18 mouse cellular contexts compared by ENCODE assay signal in the genomic region with DNA sequence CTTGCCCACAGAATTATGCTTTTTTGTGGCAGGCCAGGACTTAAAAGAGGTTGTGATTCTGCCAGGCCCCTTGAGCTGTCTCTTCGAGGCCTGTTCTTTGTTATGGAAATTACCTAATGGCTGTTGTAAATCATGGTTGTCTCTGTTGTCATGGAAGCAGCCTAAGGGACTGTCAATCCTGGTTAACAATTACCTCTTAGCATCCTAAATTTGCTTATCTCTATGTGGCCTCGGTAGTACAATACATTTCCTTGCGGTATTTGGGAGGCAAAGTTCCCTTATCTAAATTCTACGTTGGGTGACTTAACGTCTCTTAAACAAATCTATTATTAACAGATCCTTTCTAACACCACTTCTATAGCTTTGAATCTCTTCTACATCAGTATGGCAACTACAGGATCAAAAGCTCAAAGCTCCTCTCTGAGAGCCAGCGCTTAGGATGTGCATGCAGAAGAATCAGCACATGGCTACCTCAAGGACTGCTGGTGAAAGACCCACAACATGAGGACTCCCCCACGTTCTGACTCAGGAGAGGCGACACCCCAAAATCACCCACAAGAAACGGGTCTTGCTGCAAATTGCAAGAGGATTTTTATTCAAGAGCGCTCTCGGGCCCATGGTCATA. TPM values are rescaled to one million over a fixed set of nuclear protein-coding genes. Genes with fewer than 3 reads are reported as not detected.
A peak's percentile ranks its signal among the peaks of the same experiment; 100 is the strongest.
DNase-seq lines count a peak whose midpoint lies in the region; ATAC-seq lines count a peak whose summit lies in the region.
"Had no signal": no experiment of that assay in that cellular context is flagged by ENCODE, and none has a peak within 500 bp of the region (broad histone marks: within the 10 kb centered on the region; RNA-seq: fewer than 3 reads in every experiment).

No protein-coding gene starts in this region.

- no peak overlapping the region for H3K9ac ChIP-seq in liver, embryonic 13.5 days
- H3K9ac ChIP-seq in liver, embryonic 12.5 days: no peak overlapping the region
- H3K9ac ChIP-seq in forebrain, embryonic 11.5 days (ENCODE audit: low read length): no peak overlapping the region; the same call in 1 of the 2 replicates
- H3K9ac ChIP-seq in intestine, embryonic 15.5 days: no peak overlapping the region
- H3K9ac ChIP-seq in neural tube, embryonic 14.5 days (replicated peaks; ENCODE audit: low read depth, low read length): no peak overlapping the region
- H3K9ac ChIP-seq: hindbrain, embryonic 15.5 days; limb, embryonic 15.5 days had no signal

- no peaks in the 10 kb centered on the region for H3K27me3 ChIP-seq in liver, embryonic 13.5 days
- no peaks in the 10 kb centered on the region for H3K27me3 ChIP-seq in liver, embryonic 12.5 days (replicated peaks)
- no peaks in the 10 kb centered on the region for H3K27me3 ChIP-seq in forebrain, embryonic 11.5 days (ENCODE audit: control insufficient read depth, insufficient read depth, low read length)
- no peaks in the 10 kb centered on the region for H3K27me3 ChIP-seq in intestine, embryonic 15.5 days (replicated peaks)
- no peaks in the 10 kb centered on the region for H3K27me3 ChIP-seq in neural tube, embryonic 14.5 days (ENCODE audit: control insufficient read depth, insufficient read depth, low read length)
- H3K27me3 ChIP-seq: hindbrain, embryonic 15.5 days; limb, embryonic 15.5 days had no signal

- ATAC-seq in liver, embryonic 13.5 days (ENCODE audit: low read depth): 0 out of 2 replicates have a peak, but pooled peaks have one; percentile 17
- no peak for ATAC-seq in liver, embryonic 12.5 days
- ATAC-seq in forebrain, embryonic 11.5 days (replicated peaks; ENCODE audit: low FRiP score): peak; percentile 65
- peak; percentile 69 for ATAC-seq in intestine, embryonic 15.5 days
- peak; percentile 69; the same call in 1 of the 2 replicates for ATAC-seq in neural tube, embryonic 14.5 days (ENCODE audit: low read depth)

- no peak overlapping the region for H3K27ac ChIP-seq in liver, embryonic 13.5 days
- no peak overlapping the region for H3K27ac ChIP-seq in liver, embryonic 12.5 days
- H3K27ac ChIP-seq in forebrain, embryonic 11.5 days (ENCODE audit: low read depth, low read length): peak overlapping the region; percentile 33
- H3K27ac ChIP-seq in intestine, embryonic 15.5 days: no peak overlapping the region
- H3K27ac ChIP-seq in neural tube, embryonic 14.5 days (ENCODE audit: low read depth, low read length): no peak overlapping the region
- H3K27ac ChIP-seq: hindbrain, embryonic 15.5 days; kidney, postnatal 0 days; limb, embryonic 15.5 days had no signal

- no peak overlapping the region for H3K4me2 ChIP-seq in liver, embryonic 13.5 days
- H3K4me2 ChIP-seq in liver, embryonic 12.5 days: no peak overlapping the region
- H3K4me2 ChIP-seq in forebrain, embryonic 11.5 days (ENCODE audit: low read depth, low read length, severe bottlenecking): no peak overlapping the region
- H3K4me2 ChIP-seq in intestine, embryonic 15.5 days (replicated peaks): no peak overlapping the region
- H3K4me2 ChIP-seq in neural tube, embryonic 14.5 days (ENCODE audit: low read depth, low read length): no peak overlapping the region
- H3K4me2 ChIP-seq: heart, embryonic 11.5 days; hindbrain, embryonic 15.5 days; limb, embryonic 15.5 days had no signal

- H3K36me3 ChIP-seq in liver, embryonic 13.5 days: no peaks in the 10 kb centered on the region
- no peaks in the 10 kb centered on the region for H3K36me3 ChIP-seq in liver, embryonic 12.5 days
- no peaks in the 10 kb centered on the region for H3K36me3 ChIP-seq in forebrain, embryonic 11.5 days (ENCODE audit: control insufficient read depth, insufficient read depth, low read length)
- H3K36me3 ChIP-seq in intestine, embryonic 15.5 days: no peaks in the 10 kb centered on the region
- H3K36me3 ChIP-seq in neural tube, embryonic 14.5 days (ENCODE audit: control insufficient read depth, insufficient read depth, low read length): no peaks in the 10 kb centered on the region
- H3K36me3 ChIP-seq: G1E; hindbrain, embryonic 15.5 days; limb, embryonic 15.5 days had no signal

- H3K9me3 ChIP-seq in liver, embryonic 13.5 days (replicated peaks): no peaks in the 10 kb centered on the region
- H3K9me3 ChIP-seq in liver, embryonic 12.5 days (replicated peaks): no peaks in the 10 kb centered on the region
- no peaks in the 10 kb centered on the region for H3K9me3 ChIP-seq in forebrain, embryonic 11.5 days (ENCODE audit: control insufficient read depth, low read length)
- H3K9me3 ChIP-seq in intestine, embryonic 15.5 days: no peaks in the 10 kb centered on the region
- H3K9me3 ChIP-seq in neural tube, embryonic 14.5 days (ENCODE audit: control insufficient read depth, low read length): no peaks in the 10 kb centered on the region
- H3K9me3 ChIP-seq: hindbrain, embryonic 15.5 days; limb, embryonic 15.5 days had no signal

- no peak overlapping the region for H3K4me3 ChIP-seq in liver, embryonic 13.5 days (replicated peaks)
- H3K4me3 ChIP-seq in liver, embryonic 12.5 days: no peak overlapping the region
- H3K4me3 ChIP-seq in forebrain, embryonic 11.5 days (ENCODE audit: low read depth, low read length): no peak overlapping the region
- no peak overlapping the region for H3K4me3 ChIP-seq in intestine, embryonic 15.5 days (replicated peaks)
- H3K4me3 ChIP-seq in neural tube, embryonic 14.5 days (ENCODE audit: low read depth, low read length): no peak overlapping the region
- H3K4me3 ChIP-seq: hindbrain, embryonic 15.5 days; limb, embryonic 15.5 days had no signal

- no peak for DNase-seq in liver, embryonic 13.5 days
- no peak for DNase-seq in forebrain, embryonic 11.5 days (ENCODE audit: low spot score)
- DNase-seq in gastrocnemius, adult 18-20 months (ENCODE audit: low spot score): no peak
- no peak for DNase-seq in layer of hippocampus, adult 18-20 months (ENCODE audit: low spot score in 2 of 2)
- no peak for DNase-seq in right cerebral cortex, postnatal 14 days
- DNase-seq: adrenal gland, adult 2 months; layer of hippocampus, postnatal 36 days; lung, postnatal 10 days; retina, postnatal 1 day; thymus, adult 2 months had no signal

- WGBS in liver, embryonic 13.5 days (ENCODE audit: insufficient replicate concordance): 41% methylated on average over 11 of the region's 11 CpGs
- 41% methylated on average over 11 of the region's 11 CpGs for WGBS in liver, embryonic 12.5 days (ENCODE audit: insufficient replicate concordance)
- 20% methylated on average over 10 of the region's 11 CpGs for WGBS in forebrain, embryonic 11.5 days
- WGBS in intestine, embryonic 15.5 days: 30% methylated on average over 11 of the region's 11 CpGs
- WGBS in neural tube, embryonic 14.5 days: 10% methylated on average over 10 of the region's 11 CpGs

- peaks cover 6% of the 10 kb centered on the region for H3K4me1 ChIP-seq in liver, embryonic 13.5 days (replicated peaks)
- peaks cover 13% of the 10 kb centered on the region for H3K4me1 ChIP-seq in liver, embryonic 12.5 days
- peaks cover 6% of the 10 kb centered on the region; the same call in 1 of the 2 replicates for H3K4me1 ChIP-seq in forebrain, embryonic 11.5 days (replicated peaks; ENCODE audit: control insufficient read depth, insufficient read depth, low read length)
- H3K4me1 ChIP-seq in intestine, embryonic 15.5 days (replicated peaks): no peaks in the 10 kb centered on the region; the same call in 1 of the 2 replicates
- no peaks in the 10 kb centered on the region for H3K4me1 ChIP-seq in neural tube, embryonic 14.5 days (ENCODE audit: control insufficient read depth, insufficient read depth, low read length)
- H3K4me1 ChIP-seq: hindbrain, embryonic 15.5 days; limb, embryonic 15.5 days had no signal

RNA-seq across cellular contexts. Expression of a gene that starts 6.2 kb away (rescaled TPM):
- polyA plus RNA-seq in liver, embryonic 13.5 days (2015; fragmentation: Nextera tagmentation; extraction: Ambion mirVana): 4.3 and 8.6 TPM in 2 replicates
- polyA plus RNA-seq in liver, embryonic 12.5 days (2016; fragmentation: Nextera tagmentation; extraction: Ambion mirVana): 6.4 and 6.5 TPM in 2 replicates
- polyA plus RNA-seq in forebrain, embryonic 11.5 days (2014; fragmentation: Nextera tagmentation; extraction: Ambion mirVana): 5.0 and 5.7 TPM in 2 replicates
- 1.7 and 4.3 TPM in 2 replicates for polyA plus RNA-seq in intestine, embryonic 15.5 days (2015; fragmentation: Nextera tagmentation; extraction: Ambion mirVana)
- polyA plus RNA-seq in neural tube, embryonic 14.5 days (2014; fragmentation: Nextera tagmentation; extraction: Ambion mirVana): 0.82 TPM in 1 of 2 replicates, not detected in the other
- total RNA-seq in gastrocnemius, adult 18-20 months (2021): not detected
- total RNA-seq in layer of hippocampus, adult 18-20 months (2021): 1 to 10 TPM; 2.9 to 3.3 TPM

RNA-seq across cellular contexts. Expression of a gene that starts 6.8 kb away (rescaled TPM):
- polyA plus RNA-seq in liver, embryonic 13.5 days (2015; fragmentation: Nextera tagmentation; extraction: Ambion mirVana): 0.41 and 0.81 TPM in 2 replicates
- polyA plus RNA-seq in liver, embryonic 12.5 days (2016; fragmentation: Nextera tagmentation; extraction: Ambion mirVana): 0.59 and 0.75 TPM in 2 replicates
- polyA plus RNA-seq in forebrain, embryonic 11.5 days (2014; fragmentation: Nextera tagmentation; extraction: Ambion mirVana): 1.2 and 1.6 TPM in 2 replicates
- polyA plus RNA-seq in intestine, embryonic 15.5 days (2015; fragmentation: Nextera tagmentation; extraction: Ambion mirVana): 1.2 and 1.6 TPM in 2 replicates
- 0.37 and 0.75 TPM in 2 replicates for polyA plus RNA-seq in neural tube, embryonic 14.5 days (2014; fragmentation: Nextera tagmentation; extraction: Ambion mirVana)
- under 1 TPM; 0.43 to 0.59 TPM for total RNA-seq in gastrocnemius, adult 18-20 months (2021)
- total RNA-seq in layer of hippocampus, adult 18-20 months (2021): 10 to 100 TPM; 14.8 to 23.1 TPM
- polyA plus RNA-seq: hindbrain, embryonic 15.5 days had no signal

RNA-seq across cellular contexts. Expression of a gene that starts 10.6 kb away (rescaled TPM):
- polyA plus RNA-seq in liver, embryonic 13.5 days (2015; fragmentation: Nextera tagmentation; extraction: Ambion mirVana): 5.8 and 11.7 TPM in 2 replicates
- 8.3 and 14.2 TPM in 2 replicates for polyA plus RNA-seq in liver, embryonic 12.5 days (2016; fragmentation: Nextera tagmentation; extraction: Ambion mirVana)
- polyA plus RNA-seq in forebrain, embryonic 11.5 days (2014; fragmentation: Nextera tagmentation; extraction: Ambion mirVana): 16.8 and 17.4 TPM in 2 replicates
- polyA plus RNA-seq in intestine, embryonic 15.5 days (2015; fragmentation: Nextera tagmentation; extraction: Ambion mirVana): 5.4 and 13.1 TPM in 2 replicates
- polyA plus RNA-seq in neural tube, embryonic 14.5 days (2014; fragmentation: Nextera tagmentation; extraction: Ambion mirVana): 0.79 and 2.4 TPM in 2 replicates
- 1 to 10 TPM in 1 of 2 experiments, not detected in 1; 2.3 TPM for total RNA-seq in gastrocnemius, adult 18-20 months (2021)
- total RNA-seq in layer of hippocampus, adult 18-20 months (2021): 10 to 100 TPM; 48.4 to 55.7 TPM

RNA-seq across cellular contexts. Expression of a gene that starts 11.8 kb away (rescaled TPM):
- 15.6 and 39.6 TPM in 2 replicates for polyA plus RNA-seq in liver, embryonic 13.5 days (2015; fragmentation: Nextera tagmentation; extraction: Ambion mirVana)
- 13.8 and 17.6 TPM in 2 replicates for polyA plus RNA-seq in liver, embryonic 12.5 days (2016; fragmentation: Nextera tagmentation; extraction: Ambion mirVana)
- 23.9 and 25.3 TPM in 2 replicates for polyA plus RNA-seq in forebrain, embryonic 11.5 days (2014; fragmentation: Nextera tagmentation; extraction: Ambion mirVana)
- polyA plus RNA-seq in intestine, embryonic 15.5 days (2015; fragmentation: Nextera tagmentation; extraction: Ambion mirVana): 14.7 and 32.5 TPM in 2 replicates
- polyA plus RNA-seq in neural tube, embryonic 14.5 days (2014; fragmentation: Nextera tagmentation; extraction: Ambion mirVana): 7.0 and 9.4 TPM in 2 replicates
- total RNA-seq in gastrocnemius, adult 18-20 months (2021): 1 to 10 TPM in 1 of 2 experiments, not detected in 1; 1.5 TPM
- 10 to 100 TPM in 1 of 2 experiments, 1 to 10 TPM in 1; 8.2 to 48.5 TPM for total RNA-seq in layer of hippocampus, adult 18-20 months (2021)

RNA-seq across cellular contexts. Expression of a gene that starts 12.1 kb away (rescaled TPM):
- polyA plus RNA-seq in liver, embryonic 13.5 days (2015; fragmentation: Nextera tagmentation; extraction: Ambion mirVana): 1.8 and 3.0 TPM in 2 replicates
- 1.5 and 1.7 TPM in 2 replicates for polyA plus RNA-seq in liver, embryonic 12.5 days (2016; fragmentation: Nextera tagmentation; extraction: Ambion mirVana)
- 2.3 and 5.4 TPM in 2 replicates for polyA plus RNA-seq in forebrain, embryonic 11.5 days (2014; fragmentation: Nextera tagmentation; extraction: Ambion mirVana)
- polyA plus RNA-seq in intestine, embryonic 15.5 days (2015; fragmentation: Nextera tagmentation; extraction: Ambion mirVana): 1.4 and 4.3 TPM in 2 replicates
- 1.5 TPM in 1 of 2 replicates, not detected in the other for polyA plus RNA-seq in neural tube, embryonic 14.5 days (2014; fragmentation: Nextera tagmentation; extraction: Ambion mirVana)
- total RNA-seq in gastrocnemius, adult 18-20 months (2021): 1 to 10 TPM; 3.4 to 3.7 TPM
- 10 to 100 TPM; 27.6 to 36.7 TPM for total RNA-seq in layer of hippocampus, adult 18-20 months (2021)
- polyA plus RNA-seq: heart, embryonic 11.5 days; hindbrain, embryonic 15.5 days had no signal
